ENCODE assay signal across 23 mouse cellular contexts in the genomic region with DNA sequence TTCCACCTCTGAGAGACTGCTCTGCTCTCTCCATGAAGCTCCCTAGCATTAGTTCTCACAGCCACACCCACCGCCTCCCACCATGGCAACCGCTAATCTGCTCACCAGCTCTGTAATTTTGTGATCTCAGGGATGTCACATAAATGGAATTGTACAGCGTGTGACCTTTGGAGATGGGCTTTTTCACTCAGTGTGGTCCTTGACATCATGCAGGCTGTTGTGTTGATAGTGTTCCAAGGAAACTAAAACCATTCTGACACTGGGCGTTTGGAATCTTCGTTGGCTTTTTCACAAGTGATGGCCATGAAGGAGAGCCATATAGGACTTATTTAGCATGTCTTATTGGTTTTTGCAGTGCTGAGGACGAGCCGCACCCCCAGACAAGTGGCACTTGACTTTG. TPM values are rescaled to one million over a fixed set of nuclear protein-coding genes. Genes with fewer than 3 reads are reported as not detected.
DNase-seq lines count a peak whose midpoint lies in the region; ATAC-seq lines count a peak whose summit lies in the region.
"Had no signal": no experiment of that assay in that cellular context is flagged by ENCODE, and none has a peak within 500 bp of the region (broad histone marks: within the 10 kb centered on the region; RNA-seq: fewer than 3 reads in every experiment).

No protein-coding gene starts in this region.

- H3K27ac ChIP-seq in heart, embryonic 13.5 days (replicated peaks) = no peak overlapping the region
- H3K27ac ChIP-seq in midbrain, embryonic 13.5 days = peak overlapping the region; percentile 70; the same call in 1 of the 2 replicates
- no peak overlapping the region for H3K27ac ChIP-seq in midbrain, embryonic 10.5 days (replicated peaks)
- H3K27ac ChIP-seq: hindbrain, embryonic 12.5 days; intestine, embryonic 15.5 days; stomach, embryonic 15.5 days had no signal

- no peak overlapping the region for H3K4me3 ChIP-seq in heart, embryonic 13.5 days
- H3K4me3 ChIP-seq in midbrain, embryonic 13.5 days (replicated peaks) = no peak overlapping the region
- no peak overlapping the region for H3K4me3 ChIP-seq in midbrain, embryonic 10.5 days
- H3K4me3 ChIP-seq: erythroblast, embryonic 14.5 days; hindbrain, embryonic 12.5 days; intestine, embryonic 15.5 days; liver, embryonic 12.5 days; myocyte; stomach, embryonic 15.5 days had no signal

- DNase-seq in adrenal gland, postnatal 10 days = peak; percentile 22
- DNase-seq in adrenal gland, adult 18-20 months (ENCODE audit: low spot score in 2 of 2) = no peak
- DNase-seq in heart, postnatal 14 days = no peak
- DNase-seq in midbrain, embryonic 10.5 days (ENCODE audit: low spot score) = no peak
- no peak for DNase-seq in left cerebral cortex, adult 11 months (ENCODE audit: low spot score)
- no peak for DNase-seq in ovary, postnatal 36 days (ENCODE audit: low spot score)
- DNase-seq: cerebellum, adult 11 months; cerebellum, postnatal 25 days; forebrain, postnatal 0 days; gastrocnemius, postnatal 36 days; kidney, adult 9 months; kidney, postnatal 36 days; midbrain, embryonic 14.5 days; thymus, adult 18-20 months had no signal

- intact Hi-C loops in heart, postnatal 14 days (cut with DNase I) = no loop called here

- H3K4me1 ChIP-seq in heart, embryonic 13.5 days = peaks cover 48% of the 10 kb centered on the region
- H3K4me1 ChIP-seq in midbrain, embryonic 13.5 days (replicated peaks) = peaks cover 42% of the 10 kb centered on the region
- H3K4me1 ChIP-seq in midbrain, embryonic 10.5 days = peaks cover 37% of the 10 kb centered on the region

- no peak overlapping the region for H3K4me2 ChIP-seq in heart, embryonic 13.5 days
- H3K4me2 ChIP-seq in midbrain, embryonic 13.5 days (replicated peaks) = no peak overlapping the region
- H3K4me2 ChIP-seq: hindbrain, embryonic 12.5 days; intestine, embryonic 15.5 days; liver, embryonic 12.5 days; stomach, embryonic 15.5 days had no signal

- ATAC-seq in heart, embryonic 13.5 days (ENCODE audit: extremely low read depth, insufficient number of reproducible peaks, low FRiP score, low TSS enrichment) = no peak
- ATAC-seq in midbrain, embryonic 13.5 days = no peak
- ATAC-seq: forebrain, postnatal 0 days; intestine, embryonic 15.5 days; liver, embryonic 12.5 days had no signal

- H3K9me3 ChIP-seq in heart, embryonic 13.5 days = no peaks in the 10 kb centered on the region
- no peaks in the 10 kb centered on the region for H3K9me3 ChIP-seq in midbrain, embryonic 13.5 days
- H3K9me3 ChIP-seq in midbrain, embryonic 10.5 days (replicated peaks) = no peaks in the 10 kb centered on the region
- H3K9me3 ChIP-seq: G1E; hindbrain, embryonic 12.5 days; intestine, embryonic 15.5 days; liver, embryonic 12.5 days; stomach, embryonic 15.5 days had no signal

- 0 out of 2 replicates have a peak overlapping the region, but pooled peaks have one; percentile 24 for H3K9ac ChIP-seq in heart, embryonic 13.5 days
- H3K9ac ChIP-seq in midbrain, embryonic 13.5 days (replicated peaks) = peak overlapping the region; percentile 37; the same call in 1 of the 2 replicates
- H3K9ac ChIP-seq: forebrain, postnatal 0 days; hindbrain, embryonic 12.5 days; intestine, embryonic 15.5 days; liver, embryonic 12.5 days; stomach, embryonic 15.5 days had no signal

- H3K36me3 ChIP-seq in heart, embryonic 13.5 days = peaks cover 12% of the 10 kb centered on the region
- peaks cover 6% of the 10 kb centered on the region; the same call in 1 of the 2 replicates for H3K36me3 ChIP-seq in midbrain, embryonic 13.5 days
- peaks cover 16% of the 10 kb centered on the region; the same call in 1 of the 2 replicates for H3K36me3 ChIP-seq in midbrain, embryonic 10.5 days
- H3K36me3 ChIP-seq: G1E; hindbrain, embryonic 12.5 days; intestine, embryonic 15.5 days; stomach, embryonic 15.5 days had no signal

- H3K27me3 ChIP-seq in heart, embryonic 13.5 days (replicated peaks) = no peaks in the 10 kb centered on the region
- no peaks in the 10 kb centered on the region for H3K27me3 ChIP-seq in midbrain, embryonic 13.5 days
- H3K27me3 ChIP-seq in midbrain, embryonic 10.5 days (ENCODE audit: low read depth, poor library complexity, severe bottlenecking) = no peaks in the 10 kb centered on the region
- H3K27me3 ChIP-seq: hindbrain, embryonic 12.5 days; intestine, embryonic 15.5 days; liver, embryonic 12.5 days; stomach, embryonic 15.5 days had no signal

- 70% methylated on average over 7 of the region's 7 CpGs for WGBS in heart, embryonic 13.5 days
- 68% methylated on average over 7 of the region's 7 CpGs for WGBS in midbrain, embryonic 13.5 days
- WGBS in midbrain, embryonic 10.5 days = 81% methylated on average over 7 of the region's 7 CpGs

RNA-seq across cellular contexts. Expression of a gene that starts 4.6 kb away (rescaled TPM):
- total RNA-seq in adrenal gland, postnatal 10 days (2021) = 10 to 100 TPM; 68.5 to 70.2 TPM
- 10 to 100 TPM; 56.4 to 83.8 TPM for total RNA-seq in adrenal gland, adult 18-20 months (2021)
- polyA plus RNA-seq in heart, embryonic 13.5 days (2015; fragmentation: Nextera tagmentation; extraction: Ambion mirVana) = 50.8 and 54.8 TPM in 2 replicates
- total RNA-seq in heart, postnatal 14 days (2021) = 10 to 100 TPM; 51.4 to 52.2 TPM
- 103 and 107 TPM in 2 replicates for polyA plus RNA-seq in midbrain, embryonic 13.5 days (2015; fragmentation: Nextera tagmentation; extraction: Ambion mirVana)
- polyA plus RNA-seq in midbrain, embryonic 10.5 days (2016; fragmentation: Nextera tagmentation; extraction: Ambion mirVana) = 104 and 112 TPM in 2 replicates

RNA-seq across cellular contexts. Expression of a gene that starts 26.9 kb away (rescaled TPM):
- 10 to 100 TPM; 45.6 to 54.2 TPM for total RNA-seq in adrenal gland, postnatal 10 days (2021)
- total RNA-seq in adrenal gland, adult 18-20 months (2021) = 10 to 100 TPM; 54.5 to 59.0 TPM
- 36.3 TPM in 2 replicates for polyA plus RNA-seq in heart, embryonic 13.5 days (2015; fragmentation: Nextera tagmentation; extraction: Ambion mirVana)
- total RNA-seq in heart, postnatal 14 days (2021) = 10 to 100 TPM; 42.6 to 42.8 TPM
- polyA plus RNA-seq in midbrain, embryonic 13.5 days (2015; fragmentation: Nextera tagmentation; extraction: Ambion mirVana) = 31.7 and 35.5 TPM in 2 replicates
- polyA plus RNA-seq in midbrain, embryonic 10.5 days (2016; fragmentation: Nextera tagmentation; extraction: Ambion mirVana) = 25.0 and 29.4 TPM in 2 replicates
